Mouse (Mus musculus) adrenal gland, postnatal 0 days (tissue): ENCODE data around the gene Il22. TPM values are rescaled to one million over a fixed set of nuclear protein-coding genes. Genes with fewer than 3 reads are reported as not detected.

Experiments
- polyA plus RNA-seq: library from polyadenylated mRNA; unstranded; fragments of >200 nt; fragmentation: Nextera tagmentation; extraction: Ambion mirVana; gene quantifications from 2 replicates; pipeline ENCODE4 v1.2.1, GENCODE M21; 2015

The Il22 gene
- polyA plus RNA-seq: not detected in 2 replicates

GRCm38 (mm10) chr10:118204642-118205041 lies at the start of gene Il22:
Gene Il22, plus strand, starts transcription at chr10:118204942.

GRCm38 (mm10) chr10:118240680-118241079 lies 35.9 kb downstream of the Il22 start, which contains the start of gene Gm32717:
Gene Gm32717, minus strand, starts transcription at chr10:118240780.

GRCm38 (mm10) chr10:118258388-118258787 lies 53.6 kb downstream of the Il22 start, which contains the start of gene Gm32802:
Gene Gm32802, plus strand, starts transcription at chr10:118258688.

Other genes starting within 250 kb of the Il22 start
- 11.2 and 17.1 TPM in 2 replicates for gene Mdm1, start 63.1 kb upstream of the Il22 start, polyA plus RNA-seq
- 0.09 TPM in 1 of 2 replicates, not detected in the other for gene Gm32717, start 35.8 kb downstream of the Il22 start, polyA plus RNA-seq
- gene Gm32802, start 53.7 kb downstream of the Il22 start, polyA plus RNA-seq: 0.09 TPM in 1 of 2 replicates, not detected in the other
- gene Iltifb, start 90.1 kb downstream of the Il22 start, polyA plus RNA-seq: 0.19 TPM in 1 of 2 replicates, not detected in the other
- not detected in 2 replicates for gene Gm9040, start 122.0 kb downstream of the Il22 start, polyA plus RNA-seq
- not detected in 2 replicates for gene Gm9044, start 127.5 kb downstream of the Il22 start, polyA plus RNA-seq
- gene Gm9045, start 132.9 kb downstream of the Il22 start, polyA plus RNA-seq: not detected in 2 replicates
- not detected in 2 replicates for gene Gm9046, start 138.3 kb downstream of the Il22 start, polyA plus RNA-seq
- gene Gm9048, start 143.7 kb downstream of the Il22 start, polyA plus RNA-seq: not detected in 2 replicates
- not detected in 2 replicates for gene Gm9049, start 149.2 kb downstream of the Il22 start, polyA plus RNA-seq
- gene Ifng, start 236.1 kb downstream of the Il22 start, polyA plus RNA-seq: 0.15 TPM in 1 of 2 replicates, not detected in the other